Mouse (Mus musculus) stomach, embryonic 16.5 days (tissue): ENCODE results near the gene Med9. TPM values are rescaled to one million over a fixed set of nuclear protein-coding genes. Genes with fewer than 3 reads are reported as not detected.

Source experiments
- ATAC-seq: fragments of 200-750 bp; cut with Nextera tagmentation; 2 replicates; pipeline ENCODE4 v1.8.0; 2017; ENCODE audit warnings: moderate number of reproducible peaks, moderate TSS enrichment; ENCODE audit not compliant: insufficient read depth, low FRiP score
- H3K27ac ChIP-seq: fragments of 300-500 bp; sonication (generic); 2 replicates; pipeline ENCODE4 v1.5.1; 2014; ENCODE audit warnings: low read length
- H3K27me3 ChIP-seq: fragments of 300-500 bp; sonication (generic); 2 replicates; pipeline ENCODE4 v1.6.1; 2014; ENCODE audit warnings: low read length, control low read depth, mixed read lengths; ENCODE audit not compliant: control insufficient read depth, insufficient read depth
- H3K36me3 ChIP-seq: fragments of 300-500 bp; sonication (generic); 2 replicates; pipeline ENCODE4 v1.6.1; 2014; ENCODE audit warnings: low read length; ENCODE audit not compliant: control insufficient read depth, insufficient read depth
- H3K4me1 ChIP-seq: fragments of 300-500 bp; sonication (generic); 2 replicates; pipeline ENCODE4 v1.6.1; 2014; ENCODE audit warnings: low read length, control low read depth, mixed read lengths; ENCODE audit not compliant: control insufficient read depth, insufficient read depth
- H3K4me2 ChIP-seq: fragments of 300-500 bp; sonication (generic); 2 replicates; pipeline ENCODE4 v1.6.1; 2014; ENCODE audit warnings: low read depth, low read length, mixed read lengths
- H3K4me3 ChIP-seq: fragments of 300-500 bp; sonication (generic); replicated peaks from 2 replicates; pipeline ENCODE4 v1.5.1; 2014; ENCODE audit warnings: mild to moderate bottlenecking, low read length
- H3K9ac ChIP-seq: fragments of 300-500 bp; sonication (generic); 2 replicates; pipeline ENCODE4 v1.6.1; 2014; ENCODE audit warnings: low read length
- H3K9me3 ChIP-seq: fragments of 300-500 bp; sonication (generic); replicated peaks from 2 replicates; pipeline ENCODE4 v1.6.1; 2016; ENCODE audit warnings: low read length, control low read depth; ENCODE audit not compliant: control insufficient read depth
- WGBS: fragments of 180-500 bp; shearing (Covaris S2); extraction: QIAGEN DNeasy Blood & Tissue Kit; methylation state at CpG from one replicate; pipeline ENCODE4 v1.1.7; 2014; 5-methylcytosine and 5-hydroxymethylcytosine counted together
- polyA plus RNA-seq: library from polyadenylated mRNA; unstranded; fragments of >200 nt; fragmentation: Nextera tagmentation; extraction: Ambion mirVana; gene quantifications from 2 replicates; pipeline ENCODE4 v1.2.1, GENCODE M21; 2015

The Med9 gene
- polyA plus RNA-seq, 1 experiment from 2014 or later, result 35.7 TPM

DNA sequence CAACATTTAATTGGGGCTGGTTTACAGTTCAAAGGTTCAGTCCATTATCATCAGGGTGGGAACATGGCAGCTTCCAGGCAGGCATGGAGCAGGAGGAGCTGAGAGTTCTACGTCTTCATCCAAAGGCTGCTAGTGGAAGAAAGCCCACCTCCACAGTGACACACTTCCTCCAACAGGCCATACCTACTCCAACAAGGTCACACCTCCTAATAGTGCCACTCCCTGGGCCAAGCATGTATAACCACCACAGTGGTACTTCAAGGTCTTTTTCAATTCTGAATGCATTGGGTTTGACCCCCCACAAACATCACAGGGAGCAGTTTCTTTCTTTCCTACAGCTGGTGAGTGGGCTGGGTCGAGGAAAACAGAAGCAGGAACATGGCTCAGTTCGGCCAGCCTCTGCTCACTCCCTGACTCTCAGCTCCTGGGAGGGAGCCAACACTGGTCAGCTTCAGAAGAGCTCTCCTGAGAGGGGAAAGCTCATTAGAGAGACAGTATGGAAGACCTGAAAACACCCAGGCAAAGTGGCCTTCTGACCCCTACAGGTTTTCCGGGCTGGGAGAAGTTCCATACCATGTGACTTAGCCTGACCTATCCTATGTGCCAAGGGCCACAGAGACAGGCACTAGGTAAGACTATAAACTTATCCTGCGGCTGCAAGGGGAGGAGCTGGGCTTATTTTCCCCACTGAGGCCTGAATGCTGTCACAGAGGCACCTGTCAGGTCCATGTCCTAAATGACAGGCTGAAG lies 53.4 kb downstream of the Med9 start:
- Histone ChIP-seq H3K4me2 (no peak overlapping the region), H3K27me3 (no peaks in the 10 kb centered on the region), H3K36me3 (no peaks in the 10 kb centered on the region), H3K4me1 (no peaks in the 10 kb centered on the region), H3K27ac (no peak overlapping the region), H3K9ac (no peak overlapping the region), H3K9me3 (no peaks in the 10 kb centered on the region), H3K4me3 (no peak overlapping the region)
- no peak for ATAC-seq
- WGBS, result 74% methylated on average over 5 of the region's 5 CpGs

DNA sequence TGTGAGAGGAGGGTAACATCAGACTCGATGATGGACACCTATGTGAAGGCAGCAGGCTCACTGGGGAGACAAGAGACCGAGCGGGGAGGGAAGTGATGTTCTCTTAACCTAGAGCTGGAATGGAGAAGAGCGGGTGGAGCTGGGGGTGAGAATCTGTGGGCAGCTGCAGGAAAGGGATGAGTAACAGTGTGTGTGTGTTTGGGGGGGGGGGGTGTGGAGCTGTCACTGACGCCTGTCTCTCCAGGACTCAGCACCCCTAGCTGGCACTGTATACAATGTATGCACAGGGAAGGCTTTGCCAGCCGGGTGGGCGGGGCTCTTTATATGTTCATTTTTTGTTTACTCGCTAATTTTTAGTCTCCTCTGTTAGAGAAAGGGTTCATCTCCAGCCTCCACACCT lies 55.8 kb downstream of the Med9 start:
- H3K27me3 ChIP-seq, result no peaks in the 10 kb centered on the region
- H3K9me3 ChIP-seq, result no peaks in the 10 kb centered on the region
- WGBS, result 79% methylated on average over 8 of the region's 8 CpGs
- H3K4me1 ChIP-seq, result no peaks in the 10 kb centered on the region
- no peak for ATAC-seq
- no peak overlapping the region for H3K27ac ChIP-seq
- H3K4me2 ChIP-seq, result no peak overlapping the region
- H3K36me3 ChIP-seq, result no peaks in the 10 kb centered on the region
- no peak overlapping the region for H3K9ac ChIP-seq
- no peak overlapping the region for H3K4me3 ChIP-seq

DNA sequence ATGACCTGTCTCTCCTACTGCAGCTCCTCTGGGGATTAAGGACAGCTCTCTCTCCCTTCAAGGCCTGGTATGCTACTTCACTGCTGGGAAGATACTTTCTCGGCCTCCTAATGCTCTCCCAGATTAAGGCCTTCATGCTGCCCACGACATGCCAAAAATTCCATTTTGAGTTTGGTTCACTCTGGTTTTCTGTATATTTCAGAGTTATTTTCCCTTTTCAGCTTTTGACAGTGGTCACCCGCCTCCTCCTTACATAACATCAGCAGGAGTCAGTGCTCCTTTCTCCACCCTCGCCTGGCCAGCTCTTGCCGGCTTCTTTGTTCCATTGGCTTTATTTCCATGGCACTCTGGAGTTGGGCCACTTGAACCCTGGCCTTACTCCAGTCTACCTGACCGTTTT lies 56.7 kb downstream of the Med9 start:
- H3K4me1 ChIP-seq, result no peaks in the 10 kb centered on the region
- 75% methylated on average over 6 of the region's 6 CpGs for WGBS
- no peaks in the 10 kb centered on the region for H3K36me3 ChIP-seq
- no peak overlapping the region for H3K4me3 ChIP-seq
- no peak overlapping the region for H3K4me2 ChIP-seq
- no peak for ATAC-seq
- no peak overlapping the region for H3K9ac ChIP-seq
- H3K27ac ChIP-seq, result no peak overlapping the region
- H3K9me3 ChIP-seq, result no peaks in the 10 kb centered on the region
- H3K27me3 ChIP-seq, result no peaks in the 10 kb centered on the region

DNA sequence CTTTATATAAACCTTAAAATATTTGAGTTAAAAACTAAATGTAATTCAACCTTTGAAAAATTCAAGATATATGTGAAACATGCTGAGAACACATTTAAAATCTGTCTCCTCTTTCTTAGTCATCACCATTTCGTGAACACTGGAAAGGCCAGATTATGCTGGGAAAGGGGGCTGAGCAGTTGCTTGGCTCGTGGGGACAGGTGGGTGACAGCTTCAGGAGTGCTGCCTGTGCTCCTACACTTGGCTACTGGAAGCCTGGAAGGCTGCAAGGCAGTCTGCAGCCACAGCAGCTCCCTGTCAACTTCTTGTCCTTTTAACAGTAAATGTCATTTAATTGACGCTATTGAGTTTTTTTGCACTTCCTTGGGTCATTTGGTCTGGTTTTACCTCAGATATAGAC lies 57.9 kb downstream of the Med9 start:
- H3K27ac ChIP-seq, result no peak overlapping the region
- H3K4me3 ChIP-seq, result no peak overlapping the region
- no peak overlapping the region for H3K4me2 ChIP-seq
- H3K4me1 ChIP-seq, result no peaks in the 10 kb centered on the region
- 74% methylated on average over 3 of the region's 3 CpGs for whole genome bisulfite sequencing
- no peaks in the 10 kb centered on the region for H3K36me3 ChIP-seq
- H3K9ac ChIP-seq, result no peak overlapping the region
- no peak for ATAC-seq
- no peaks in the 10 kb centered on the region for H3K27me3 ChIP-seq
- H3K9me3 ChIP-seq, result no peaks in the 10 kb centered on the region

DNA sequence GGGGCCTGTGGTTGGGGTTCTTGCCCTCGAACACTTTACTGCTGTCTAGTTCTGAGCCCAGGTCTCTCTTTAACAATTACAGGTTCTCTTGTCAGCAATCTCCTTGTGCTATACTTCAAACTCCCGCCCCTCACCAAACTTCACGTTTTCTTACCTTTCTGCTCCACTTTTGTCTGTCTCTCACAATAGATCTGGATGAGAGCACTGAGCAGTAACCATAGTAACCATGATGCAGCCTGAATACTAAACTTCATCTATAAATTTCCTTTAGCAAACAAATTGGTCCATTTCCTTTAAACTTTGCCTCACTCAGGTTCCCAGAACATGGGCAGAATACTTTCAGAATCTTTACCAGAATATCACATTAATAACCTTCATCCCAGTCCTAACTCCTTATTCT lies 61.4 kb downstream of the Med9 start:
- Histone ChIP-seq H3K9ac (no peak overlapping the region), H3K27ac (no peak overlapping the region), H3K27me3 (no peaks in the 10 kb centered on the region), H3K4me3 (no peak overlapping the region), H3K4me1 (no peaks in the 10 kb centered on the region), H3K36me3 (no peaks in the 10 kb centered on the region), H3K4me2 (no peak overlapping the region), H3K9me3 (no peaks in the 10 kb centered on the region)
- WGBS, result 71% methylated on average over 3 of the region's 3 CpGs
- ATAC-seq, result no peak

DNA sequence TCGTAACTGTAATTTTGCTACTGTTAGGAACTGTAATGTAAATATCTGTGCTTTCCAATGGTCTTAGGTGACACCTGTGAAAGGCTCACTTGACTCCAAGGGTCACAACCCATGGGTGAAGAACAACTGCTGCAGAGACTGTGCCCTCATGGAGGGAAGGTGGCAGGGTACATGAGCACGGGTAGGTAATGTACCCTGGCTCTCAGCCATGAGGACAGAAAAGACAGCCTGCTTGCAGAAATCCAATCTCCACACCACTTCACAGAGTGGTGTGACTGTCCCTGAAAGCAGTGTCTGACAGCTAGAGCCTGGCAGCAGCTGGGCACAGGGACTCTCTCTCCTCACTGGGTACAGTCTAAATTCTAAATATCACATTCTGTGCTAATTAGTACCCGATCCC lies 63.5 kb downstream of the Med9 start:
- Histone ChIP-seq H3K36me3 (no peaks in the 10 kb centered on the region), H3K4me3 (no peak overlapping the region), H3K4me1 (no peaks in the 10 kb centered on the region), H3K9me3 (no peaks in the 10 kb centered on the region), H3K4me2 (no peak overlapping the region), H3K27me3 (no peaks in the 10 kb centered on the region), H3K9ac (no peak overlapping the region), H3K27ac (no peak overlapping the region)
- WGBS, result 86% methylated on average over 3 of the region's 3 CpGs
- ATAC-seq, result no peak

Other genes starting within 250 kb of the Med9 start
- 6.0 and 7.7 TPM in 2 replicates for gene Pld6, start 160.6 kb upstream of the Med9 start, polyA plus RNA-seq
- gene Flcn, start 138.2 kb upstream of the Med9 start, polyA plus RNA-seq, result 34.1 and 35.6 TPM in 2 replicates
- gene Nt5m, start 108.8 kb upstream of the Med9 start, polyA plus RNA-seq, result 29.4 and 31.6 TPM in 2 replicates
- gene Cops3, start 108.4 kb upstream of the Med9 start, polyA plus RNA-seq, result 172 and 174 TPM in 2 replicates
- gene Rasd1, start 16.7 kb downstream of the Med9 start, polyA plus RNA-seq, result 2.5 and 2.7 TPM in 2 replicates
- 8.1 and 9.5 TPM in 2 replicates for gene Pemt, start 98.3 kb downstream of the Med9 start, polyA plus RNA-seq
- 13.9 and 16.1 TPM in 2 replicates for gene Rai1, start 156.8 kb downstream of the Med9 start, polyA plus RNA-seq